Mouse (Mus musculus) ovary, adult 10 weeks (tissue): ENCODE measurements around the gene Gm38655. TPM values are rescaled to one million over a fixed set of nuclear protein-coding genes. Genes with fewer than 3 reads are reported as not detected.

ENCODE experiments used
- polyA plus RNA-seq: library from polyadenylated mRNA; stranded (reverse); fragments of 350-450 nt; fragmentation: Illumina TruSeq; extraction: RNeasy Lipid Tissue Mini Kit (QIAGEN cat#74804); gene quantifications from one replicate; pipeline ENCODE4 v1.2.3, GENCODE M21; 2014

Gm38655 gene
- not detected for polyA plus RNA-seq

DNA sequence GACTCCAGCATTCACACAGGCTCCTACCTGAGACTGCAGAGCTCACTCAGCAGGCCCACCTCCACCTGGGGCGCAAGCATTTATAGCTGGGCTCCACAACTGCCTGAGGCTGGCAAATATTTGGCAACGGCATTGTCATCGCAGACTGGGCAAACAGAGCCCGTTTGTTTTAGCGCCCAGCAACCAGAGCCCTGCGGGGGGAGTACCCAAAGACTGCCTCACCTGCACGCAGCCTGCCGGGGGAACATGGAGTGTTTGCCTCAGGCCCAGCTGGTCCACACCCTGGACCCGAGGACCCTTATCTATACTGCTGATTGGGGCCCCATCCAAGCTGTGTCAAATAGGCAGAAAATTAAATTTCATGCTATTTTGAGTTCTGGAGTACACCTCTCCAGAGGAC lies at the start of gene Gm38655:
TSS of gene Gm38655 (minus strand) at position 61 of the 400 bp plus-strand sequence.

DNA sequence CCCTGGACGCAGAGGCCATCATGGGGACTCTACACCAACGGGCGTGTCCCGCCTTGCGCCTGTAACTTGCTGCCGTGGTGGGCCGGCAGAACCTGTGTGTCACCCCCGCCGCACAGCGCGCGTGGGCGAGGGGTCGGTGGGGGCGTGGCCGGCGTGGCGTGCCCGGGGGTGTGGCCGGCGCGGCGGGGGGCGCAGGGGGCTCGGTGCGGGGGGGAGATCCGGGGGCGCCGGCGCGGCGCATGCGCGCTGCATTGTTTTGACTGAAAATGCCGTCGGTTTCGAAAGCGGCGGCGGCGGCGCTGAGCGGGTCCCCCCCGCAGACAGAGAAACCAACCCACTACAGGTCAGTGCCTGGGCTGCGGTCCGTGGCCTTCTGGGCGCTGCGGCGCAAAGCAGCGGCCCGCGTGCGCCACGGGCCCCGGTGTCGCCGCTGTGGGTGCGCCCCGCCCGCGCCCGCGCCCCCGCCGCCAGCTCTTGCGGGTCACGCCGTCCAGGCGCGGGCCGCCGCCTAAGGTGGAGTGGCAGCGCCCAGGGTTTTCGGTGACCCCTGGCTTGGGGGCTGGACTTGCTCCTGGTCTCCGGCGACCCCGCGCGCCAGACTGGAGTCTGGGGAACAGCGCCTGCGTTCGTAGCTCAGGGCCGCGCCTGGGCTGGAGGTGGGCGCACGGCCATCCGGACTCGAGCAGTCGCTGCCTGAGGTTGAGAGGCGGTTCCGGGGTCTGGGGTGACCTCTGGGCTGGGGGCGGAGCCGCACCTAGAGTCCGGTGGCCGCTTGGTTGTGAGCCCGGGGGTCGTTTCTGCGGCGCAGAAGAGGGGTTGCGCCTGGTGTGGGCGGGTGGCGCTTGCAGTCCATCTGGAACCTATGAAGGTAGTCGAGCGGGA lies 13.1 kb upstream of the Gm38655 start, which contains the start of gene Unkl:
TSS of gene Unkl (plus strand) at position 248 of the 882 bp plus-strand sequence.

DNA sequence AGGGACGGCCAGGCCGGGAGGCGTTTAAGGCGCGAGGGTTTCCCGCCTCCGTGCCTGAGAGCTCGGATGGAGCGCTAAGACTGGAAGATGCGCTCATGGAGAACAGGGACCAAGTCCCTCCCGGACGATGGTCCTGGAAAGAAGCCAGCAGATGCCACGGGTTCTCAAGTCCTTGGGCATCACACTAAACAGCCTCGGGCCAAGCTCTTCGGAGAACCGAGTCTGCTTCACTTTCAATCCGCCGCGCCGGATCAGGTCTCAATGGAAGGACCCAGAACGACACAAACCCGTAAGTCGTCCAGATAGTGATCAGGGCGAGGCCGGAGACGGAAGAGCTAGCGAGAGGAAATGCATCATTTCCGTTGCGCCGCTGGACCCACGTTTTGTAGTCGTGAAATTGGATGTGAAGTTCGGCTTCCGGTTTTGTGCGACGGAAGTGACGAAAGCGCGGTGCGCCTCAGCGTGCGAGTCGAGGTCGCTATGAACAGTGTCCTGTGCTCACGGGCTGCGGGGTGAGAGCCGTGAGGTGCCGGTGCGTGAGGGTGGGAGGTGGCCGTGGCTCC lies 8.9 kb upstream of the Gm38655 start, which contains the start of gene BC003965:
TSS of gene BC003965 (plus strand) at position 426 of the 563 bp plus-strand sequence.

DNA sequence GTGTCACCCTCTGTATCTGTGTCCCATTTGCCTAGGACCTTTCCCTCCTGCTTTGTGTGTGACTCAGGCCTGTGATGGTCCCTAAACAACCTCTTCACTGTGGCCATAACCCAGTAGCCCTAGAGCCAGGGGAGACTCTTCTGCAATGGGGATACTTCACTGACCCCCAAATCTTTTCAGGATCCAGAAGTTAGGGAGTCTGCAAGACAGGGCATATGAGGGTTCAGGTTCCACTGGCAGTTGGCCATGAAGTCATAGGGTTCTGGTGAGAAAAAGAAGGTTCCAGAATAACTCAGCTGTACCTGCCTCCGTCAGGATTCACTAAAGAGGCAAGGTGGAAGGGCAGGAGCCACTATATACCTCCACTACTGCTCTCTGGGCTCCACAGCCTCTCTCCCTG lies 13.1 kb downstream of the Gm38655 start, which contains the start of gene Ccdc154:
TSS of gene Ccdc154 (plus strand) at position 301 of the 400 bp plus-strand sequence.

DNA sequence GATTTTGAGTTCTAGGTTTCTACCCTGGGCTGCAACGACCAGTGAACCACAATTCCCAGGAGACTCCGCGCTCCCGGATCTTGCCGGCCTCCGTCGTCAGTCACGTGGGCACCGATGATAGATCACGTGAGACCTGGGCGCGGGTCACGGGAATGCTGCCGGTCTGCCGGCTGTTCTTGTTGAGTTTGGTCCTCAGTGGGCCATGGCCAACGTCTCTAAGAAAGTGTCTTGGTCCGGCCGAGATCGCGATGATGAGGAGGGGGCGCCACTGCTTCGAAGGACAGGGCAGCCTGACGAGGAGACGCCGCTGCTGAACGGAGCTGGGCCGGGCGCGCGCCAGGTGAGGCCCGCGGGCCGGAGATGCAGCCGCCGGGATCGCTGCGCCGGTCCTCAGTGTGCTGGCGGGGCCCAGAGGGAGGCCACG lies 42.0 kb downstream of the Gm38655 start, which contains the start of gene Clcn7:
TSS of gene Clcn7 (plus strand) at position 117 of the 424 bp plus-strand sequence.

Other genes with a start within 250 kb of the Gm38655 start
- 4.4 TPM for gene Mapk8ip3, start 238.5 kb downstream of the Gm38655 start, polyA plus RNA-seq
- 90.6 TPM for gene Jpt2, start 214.8 kb downstream of the Gm38655 start, polyA plus RNA-seq
- 8.0 TPM for gene Cramp1l, start 159.7 kb downstream of the Gm38655 start, polyA plus RNA-seq
- 20.0 TPM for gene Ift140, start 159.4 kb downstream of the Gm38655 start, polyA plus RNA-seq
- gene Tmem204, start 91.9 kb downstream of the Gm38655 start, polyA plus RNA-seq: 8.2 TPM
- gene Telo2, start 59.5 kb downstream of the Gm38655 start, polyA plus RNA-seq: 1.1 TPM
- gene Ptx4, start 54.7 kb downstream of the Gm38655 start, polyA plus RNA-seq: not detected
- gene Clcn7, start 42.1 kb downstream of the Gm38655 start, polyA plus RNA-seq: 3.7 TPM
- gene Ccdc154, start 13.0 kb downstream of the Gm38655 start, polyA plus RNA-seq: not detected
- gene BC003965, start 9.1 kb upstream of the Gm38655 start, polyA plus RNA-seq: 19.2 TPM
- gene Unkl, start 12.9 kb upstream of the Gm38655 start, polyA plus RNA-seq: 22.2 TPM
- gene Gnptg, start 64.7 kb upstream of the Gm38655 start, polyA plus RNA-seq: 8.4 TPM
- 4.8 TPM for gene Tsr3, start 64.7 kb upstream of the Gm38655 start, polyA plus RNA-seq
- not detected for gene Baiap3, start 80.9 kb upstream of the Gm38655 start, polyA plus RNA-seq
- 305 TPM for gene Ube2i, start 99.2 kb upstream of the Gm38655 start, polyA plus RNA-seq
- gene Prss34, start 122.9 kb upstream of the Gm38655 start, polyA plus RNA-seq: not detected
- not detected for gene Prss28, start 133.2 kb upstream of the Gm38655 start, polyA plus RNA-seq
- not detected for gene Prss29, start 143.2 kb upstream of the Gm38655 start, polyA plus RNA-seq
- gene Tpsab1, start 170.1 kb upstream of the Gm38655 start, polyA plus RNA-seq: not detected
- gene Tpsb2, start 190.8 kb upstream of the Gm38655 start, polyA plus RNA-seq: not detected
- not detected for gene Tpsg1, start 193.8 kb upstream of the Gm38655 start, polyA plus RNA-seq